Mouse (Mus musculus) MEL (cell line): ENCODE results near the gene Rnf220. TPM values are rescaled to one million over a fixed set of nuclear protein-coding genes. Genes with fewer than 3 reads are reported as not detected.

Experiments used
- DNase-seq: peaks from one replicate; pipeline ENCODE4 v3.0.0; 2011; ENCODE audit warnings: low read depth, low spot score
- H3K27ac ChIP-seq: 2 replicates; pipeline ENCODE4 v1.5.1; 2012; ENCODE audit warnings: low read depth, mild to moderate bottlenecking, control low read depth, low read length, moderate library complexity; ENCODE audit not compliant: control insufficient read depth
- H3K27me3 ChIP-seq, 2 experiments: fragments of 150-350 bp in 1 of 2; sonication (generic) in 1 of 2; 2 replicates each; pipeline ENCODE4 v1.6.1; 2012; ENCODE audit warnings: low read length in 2 of 2, mild to moderate bottlenecking in 2 of 2, improper control_type of control experiment in 1 of 2, moderate library complexity in 1 of 2; ENCODE audit not compliant: insufficient read depth in 2 of 2, control insufficient read depth in 1 of 2
- H3K36me3 ChIP-seq, 2 experiments: 2 replicates each; pipeline ENCODE4 v1.6.1; 2012 to 2014; ENCODE audit warnings: low read length in 2 of 2, improper control_type of control experiment in 1 of 2, inconsistent platforms in 1 of 2, mild to moderate bottlenecking in 1 of 2; ENCODE audit not compliant: insufficient read depth in 2 of 2, control insufficient read depth in 1 of 2
- H3K4me1 ChIP-seq, 2 experiments: fragments of 150-350 bp in 1 of 2; sonication (generic) in 1 of 2; 2 replicates each; pipeline ENCODE4 v1.6.1; 2012; ENCODE audit warnings: low read length in 2 of 2, improper control_type of control experiment in 1 of 2, mild to moderate bottlenecking in 1 of 2; ENCODE audit not compliant: insufficient read depth in 2 of 2, control insufficient read depth in 1 of 2
- H3K4me3 ChIP-seq, 2 experiments: fragments of 150-350 bp in 1 of 2; sonication (generic) in 1 of 2; 2 replicates each; pipeline ENCODE4 v1.5.1; 2012; ENCODE audit warnings: low read depth in 2 of 2, low read length in 2 of 2, mild to moderate bottlenecking in 2 of 2, moderate library complexity in 2 of 2, control low read depth in 1 of 2, improper control_type of control experiment in 1 of 2; ENCODE audit not compliant: control insufficient read depth in 1 of 2, insufficient read depth in 1 of 2
- H3K79me2 ChIP-seq: 2 replicates; pipeline ENCODE4 v1.6.1; 2012; ENCODE audit warnings: mild to moderate bottlenecking, low read length, moderate library complexity; ENCODE audit not compliant: control insufficient read depth, poor library complexity, insufficient read depth
- H3K9ac ChIP-seq: 2 replicates; pipeline ENCODE4 v1.6.1; 2012; ENCODE audit warnings: low read depth, mild to moderate bottlenecking, control low read depth, low read length, moderate library complexity; ENCODE audit not compliant: control insufficient read depth, poor library complexity, severe bottlenecking
- H3K9me3 ChIP-seq: fragments of 150-350 bp; sonication (generic); replicated peaks from 2 replicates; pipeline ENCODE4 v1.6.1; 2012; ENCODE audit warnings: mild to moderate bottlenecking, low read length, improper control_type of control experiment, moderate library complexity; ENCODE audit not compliant: insufficient read depth
- CTCF ChIP-seq, 3 experiments: IDR thresholded peaks in 2 of 3; conservative IDR thresholded peaks in 1 of 3; 2 replicates each; pipeline ENCODE4 v1.5.1; 2011 to 2012; ENCODE audit warnings: low read length in 3 of 3, low read depth in 2 of 3, mild to moderate bottlenecking in 2 of 3, improper control_type of control experiment in 1 of 3, inconsistent platforms in 1 of 3, mixed read lengths in 1 of 3, moderate library complexity in 1 of 3; ENCODE audit not compliant: control insufficient read depth in 1 of 3, insufficient read depth in 1 of 3, poor library complexity in 1 of 3, severe bottlenecking in 1 of 3
- ELF1 ChIP-seq: IDR thresholded peaks from 2 replicates; pipeline ENCODE4 v1.6.1; 2014; ENCODE audit warnings: low read depth, mild to moderate bottlenecking, inconsistent platforms, low read length, improper control_type of control experiment, moderate library complexity
- GATA1 ChIP-seq: IDR thresholded peaks from 2 replicates; pipeline ENCODE4 v1.6.1; 2011; ENCODE audit warnings: low read depth, low read length, improper control_type of control experiment
- HCFC1 ChIP-seq: IDR thresholded peaks from 2 replicates; pipeline ENCODE4 v1.6.1; 2012; ENCODE audit warnings: low read depth, mild to moderate bottlenecking, inconsistent platforms, low read length, improper control_type of control experiment, moderate library complexity
- KAT2A ChIP-seq: conservative IDR thresholded peaks from 2 replicates; pipeline ENCODE4 v1.6.1; 2012; ENCODE audit warnings: low read depth, low read length, improper control_type of control experiment, inconsistent platforms
- MAFK ChIP-seq: IDR thresholded peaks from 2 replicates; pipeline ENCODE4 v1.6.1; 2011; ENCODE audit warnings: low read depth, mild to moderate bottlenecking, low read length, improper control_type of control experiment, borderline replicate concordance
- MAX ChIP-seq: IDR thresholded peaks from 2 replicates; pipeline ENCODE4 v1.6.1; 2011; ENCODE audit warnings: low read length, improper control_type of control experiment
- MEF2A ChIP-seq: IDR thresholded peaks from 2 replicates; pipeline ENCODE4 v1.6.1; 2014; ENCODE audit warnings: low read depth, mild to moderate bottlenecking, inconsistent platforms, low read length, improper control_type of control experiment; ENCODE audit not compliant: poor library complexity, insufficient replicate concordance, severe bottlenecking; ENCODE audit errors: extremely low read depth
- MXI1 ChIP-seq: IDR thresholded peaks from 2 replicates; pipeline ENCODE4 v1.6.1; 2011; ENCODE audit warnings: mild to moderate bottlenecking, low read depth, low read length, improper control_type of control experiment
- MYB ChIP-seq: IDR thresholded peaks from 2 replicates; pipeline ENCODE4 v1.6.1; 2011; ENCODE audit warnings: mild to moderate bottlenecking, low read depth, low read length, improper control_type of control experiment
- MYC ChIP-seq: IDR thresholded peaks from 2 replicates; pipeline ENCODE4 v1.6.1; 2011; ENCODE audit warnings: low read depth, mild to moderate bottlenecking, low read length, improper control_type of control experiment, moderate library complexity
- NELFE ChIP-seq: IDR thresholded peaks from 2 replicates; pipeline ENCODE4 v1.6.1; 2011; ENCODE audit warnings: low read depth, low read length, improper control_type of control experiment
- POLR2A ChIP-seq, 2 experiments: IDR thresholded peaks; 2 replicates each; pipeline ENCODE4 v1.6.1; 2011 to 2012; ENCODE audit warnings: low read length in 2 of 2, mild to moderate bottlenecking in 2 of 2, control low read depth in 1 of 2, improper control_type of control experiment in 1 of 2, low read depth in 1 of 2, moderate library complexity in 1 of 2; ENCODE audit not compliant: control insufficient read depth in 1 of 2, insufficient read depth in 1 of 2, poor library complexity in 1 of 2
- POLR2AphosphoS5 ChIP-seq: IDR thresholded peaks from 2 replicates; pipeline ENCODE4 v1.6.1; 2012; ENCODE audit warnings: low read depth, borderline replicate concordance, mild to moderate bottlenecking, inconsistent platforms, low read length, moderate library complexity, mixed read lengths
- RAD21 ChIP-seq: IDR thresholded peaks from 2 replicates; pipeline ENCODE4 v1.6.1; 2011; ENCODE audit warnings: mild to moderate bottlenecking, low read depth, low read length, improper control_type of control experiment
- RCOR1 ChIP-seq: IDR thresholded peaks from 2 replicates; pipeline ENCODE4 v1.6.1; 2012; ENCODE audit warnings: low read depth, mild to moderate bottlenecking, inconsistent platforms, low read length, improper control_type of control experiment
- SIN3A ChIP-seq: IDR thresholded peaks from 2 replicates; pipeline ENCODE4 v1.6.1; 2012; ENCODE audit warnings: low read length, improper control_type of control experiment, inconsistent platforms
- SMC3 ChIP-seq: IDR thresholded peaks from 2 replicates; pipeline ENCODE4 v1.6.1; 2011; ENCODE audit warnings: low read depth, low read length, improper control_type of control experiment
- TCF12 ChIP-seq: IDR thresholded peaks from 2 replicates; pipeline ENCODE4 v1.6.1; 2014; ENCODE audit warnings: low read depth, mild to moderate bottlenecking, inconsistent platforms, low read length, improper control_type of control experiment, moderate library complexity
- USF1 ChIP-seq: IDR thresholded peaks from 2 replicates; pipeline ENCODE4 v1.6.1; 2014; ENCODE audit warnings: low read depth, mild to moderate bottlenecking, inconsistent platforms, low read length, improper control_type of control experiment, moderate library complexity
- ZC3H11A ChIP-seq: IDR thresholded peaks from 2 replicates; pipeline ENCODE4 v1.6.1; 2012; ENCODE audit warnings: low read depth, mild to moderate bottlenecking, inconsistent platforms, low read length, improper control_type of control experiment
- ZMIZ1 ChIP-seq: IDR thresholded peaks from 2 replicates; pipeline ENCODE4 v1.6.1; 2012; ENCODE audit warnings: low read depth, mild to moderate bottlenecking, inconsistent platforms, low read length, improper control_type of control experiment, moderate library complexity
- polyA plus RNA-seq, 2 experiments: library from polyadenylated mRNA; stranded (reverse) in 1 of 2; unstranded in 1 of 2; fragments of >175 nt in 1 of 2; fragments of >200 nt in 1 of 2; gene quantifications; 2 replicates each; pipeline versions ENCODE4 v1.2.1 to v1.2.4; 2012; ENCODE audit warnings: low replicate concordance in 2 of 2, low read depth in 1 of 2; ENCODE audit not compliant: insufficient read length in 2 of 2, insufficient read depth in 1 of 2, missing spikeins in 1 of 2
- total RNA-seq: library from RNA; depleted of rRNA; stranded (reverse); fragments of 300-350 nt; gene quantifications from 2 replicates; pipeline ENCODE4 v1.2.3, GENCODE M21; 2012

Rnf220 gene
- total and polyA plus RNA-seq, 3 experiments, result 121 to 201 TPM; not detected in 1

DNA sequence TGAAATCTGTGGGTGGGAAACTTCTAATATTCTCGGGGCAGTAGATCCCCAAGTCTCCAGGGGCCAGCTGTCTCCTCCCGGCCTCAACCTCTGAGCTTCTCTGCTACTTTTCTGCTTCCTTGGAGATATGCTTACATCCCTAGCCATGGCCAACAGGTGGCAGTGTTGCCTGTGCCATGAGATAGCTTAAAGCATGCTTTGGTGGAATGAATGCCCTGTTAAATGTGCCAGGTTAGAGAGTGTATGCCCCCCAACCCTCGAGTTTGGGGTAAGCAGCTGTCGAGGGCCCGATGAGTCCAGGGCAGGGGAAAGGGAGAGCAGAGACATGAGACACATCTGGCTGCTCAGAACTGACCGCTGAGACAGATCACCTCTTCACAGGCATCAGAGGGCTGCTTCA lies 226.6 kb downstream of the Rnf220 start:
- TF ChIP-seq KAT2A (no peak), ZMIZ1 (no peak), POLR2A (IDR thresholded peaks at IDR 0.05; ENCODE audit: control insufficient read depth in 1 of 2, insufficient read depth in 1 of 2, low read depth in 1 of 2, low read length in 2 of 2, poor library complexity in 1 of 2) (no peak), ZC3H11A (peak; percentile 80), MAFK (no peak), GATA1 (no peak), USF1 (no peak), MEF2A (no peak), CTCF (IDR thresholded peaks at IDR 0.05 in 2 of 3, conservative IDR thresholded peaks at IDR 0.05 in 1 of 3; ENCODE audit: control insufficient read depth in 1 of 3, insufficient read depth in 1 of 3, low read depth in 2 of 3, low read length in 3 of 3, poor library complexity in 1 of 3, severe bottlenecking in 1 of 3) (peak; percentile 88 to 90 (median 88)), RAD21 (peak; percentile 89), RCOR1 (no peak), ELF1 (no peak), SMC3 (peak; percentile 83), MXI1 (no peak), NELFE (no peak), MYB (no peak), HCFC1 (no peak), MAX (0 out of 2 replicates have a peak, but pooled peaks have one; percentile 12), TCF12 (no peak), SIN3A (no peak), POLR2AphosphoS5 (no peak), MYC (peak; percentile 60; the same call in 1 of the 2 replicates)
- Histone ChIP-seq H3K79me2 (no peaks in the 10 kb centered on the region), H3K4me3 (no peak overlapping the region), H3K9ac (no peak overlapping the region), H3K27me3 (no peaks in the 10 kb centered on the region), H3K27ac (no peak overlapping the region), H3K36me3 (peaks cover 0 to 5% of the 10 kb centered on the region in 2 experiments; a peak in 2 of 4 replicates), H3K4me1 (no peaks in the 10 kb centered on the region; a peak in 1 of 4 replicates), H3K9me3 (no peaks in the 10 kb centered on the region)
- peak; percentile 84 for DNase-seq
